Mouse (Mus musculus) regulatory T cell (primary cell): ENCODE data around the gene Btf3.

Experiments
- in situ Hi-C: fragments of 300-600 bp; cut with MboI, MseI; formaldehyde crosslinking; loops from one replicate; pipeline ENCODE4 v1.15.1; 2025; ENCODE audit warnings: high pct_unique_total_duplicates

Btf3 gene

GRCm38 (mm10) chr13:98276253-98276652 lies 40.6 kb downstream of the Btf3 start:
- in situ Hi-C loops = no loop called here

GRCm38 (mm10) chr13:98275646-98276045 lies 41.2 kb downstream of the Btf3 start:
- in situ Hi-C loops = no loop called here

GRCm38 (mm10) chr13:98274023-98274422 lies 42.8 kb downstream of the Btf3 start:
- in situ Hi-C loops = loop anchor here (25.0 kb wide), 1 partner anchor 1813 kb away; no protein-coding TSS in a partner anchor

GRCm38 (mm10) chr13:98264111-98264510 lies 52.7 kb downstream of the Btf3 start:
- in situ Hi-C loops = loop anchor here (25.0 kb wide), 1 partner anchor 1823 kb away; no protein-coding TSS in a partner anchor

- in situ Hi-C loops = loop anchor here (25.0 kb wide), 1 partner anchor 1824 kb away; no protein-coding TSS in a partner anchor
These were observed 53.3 kb downstream of the Btf3 start for GRCm38 (mm10) chr13:98263458-98263987.

GRCm38 (mm10) chr13:98262636-98263457 lies 54.0 kb downstream of the Btf3 start, which contains the start of the genes Utp15 and Ankra2:
Gene Utp15, minus strand, starts transcription at chr13:98263041.
Gene Ankra2, plus strand, starts transcription at chr13:98263074.
- in situ Hi-C loops = loop anchor here (25.0 kb wide), 1 partner anchor 1824 kb away; no protein-coding TSS in a partner anchor
